Mouse (Mus musculus): ENCODE results near the gene Cbx3. TPM values are rescaled to one million over a fixed set of nuclear protein-coding genes. Genes with fewer than 3 reads are reported as not detected.
"Not testable (repeated sequence)": the region's sequence is repeated elsewhere in the genome, so short reads cannot be mapped to it uniquely, and the experiment has no call there.

The Cbx3 gene
- polyA plus RNA-seq, 1 experiment from 2014 or later = 156 TPM

- ATAC-seq = peak; percentile 58
- ChIA-PET CTCF (interaction anchor here (1.1 kb wide), 1 partner anchor 40 kb away, joined by 3 read pairs; no protein-coding TSS in a partner anchor), POLR2A (interaction anchor here (1.0 to 2.0 kb wide), 7 partner anchors 8 to 771 kb away, joined by 3 to 5 read pairs (median 4); partner anchors contain the start of gene Hoxa10)
- TF ChIP-seq CTCF (IDR thresholded peaks at IDR 0.05) = no peak
- in situ Hi-C loops (cut with MboI; ENCODE audit: low pct_unique_long_range_greater_than_20kb) = loop anchor here (5.0 kb wide), 2 partner anchors 97 to 752 kb away; partner anchors contain the start of gene Hoxa7
- peak; percentile 99 for DNase-seq (ENCODE audit: low read depth, low spot score)
- H3K27me3 ChIP-seq = no peaks in the 10 kb centered on the region
Measured at GRCm38 (mm10) chr6:51469715-51470310, 347 bp upstream of the Cbx3 start, which contains the start of gene Hnrnpa2b1. Gene Hnrnpa2b1, minus strand, starts transcription at chr6:51469894.

DNA sequence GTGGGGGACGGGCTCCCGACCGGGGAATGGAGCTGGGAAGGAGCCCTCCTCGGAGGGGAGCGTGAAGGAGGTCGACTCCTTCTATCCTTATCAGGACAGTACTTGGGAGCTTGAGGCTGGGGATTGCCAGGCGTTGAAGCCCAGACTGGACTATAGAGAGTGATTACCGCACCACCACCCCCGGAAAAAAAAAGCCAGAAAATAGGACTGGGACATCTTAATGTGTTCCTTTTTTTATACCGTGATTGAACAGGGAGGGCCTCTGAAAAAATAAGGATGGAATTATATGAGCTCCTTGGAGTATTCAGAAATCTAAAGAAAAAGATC lies 982 bp downstream of the Cbx3 start:
- no peak for ATAC-seq
- POLR2A ChIA-PET = interaction anchor here (1.0 to 1.5 kb wide), 4 partner anchors 9 to 110 kb away, joined by 3 to 7 read pairs (median 4); no protein-coding TSS in a partner anchor

DNA sequence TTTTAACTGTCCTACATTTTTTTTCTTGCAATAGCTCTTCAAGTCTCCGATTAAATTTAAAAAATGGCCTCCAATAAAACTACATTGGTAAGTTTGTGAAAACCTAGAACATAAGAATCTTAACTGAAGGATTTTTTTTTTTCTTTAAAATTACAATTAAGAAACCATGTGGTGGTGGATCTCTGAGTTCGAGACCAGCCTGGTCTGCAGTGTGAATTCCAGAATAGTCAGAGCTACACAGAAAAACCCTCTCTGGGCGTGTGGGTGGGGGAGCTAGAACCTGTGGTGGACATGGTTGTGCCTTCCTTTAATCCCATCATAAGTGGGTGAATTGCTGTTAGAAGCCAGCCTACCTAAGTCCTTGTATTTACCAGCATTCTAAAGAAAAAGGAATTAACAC lies 1.6 kb downstream of the Cbx3 start:
- no peak for DNase-seq (ENCODE audit: low read depth, low spot score)
- in situ Hi-C loops (cut with MboI; ENCODE audit: low pct_unique_long_range_greater_than_20kb) = loop anchor here (5.0 kb wide), 2 partner anchors 96 to 751 kb away; partner anchors contain the start of gene Hoxa7
- no peak for ATAC-seq
- ChIA-PET CTCF (interaction anchor here (1.0 to 1.5 kb wide), 4 partner anchors 13 to 265 kb away, joined by 3 to 6 read pairs (median 3); no protein-coding TSS in a partner anchor), POLR2A (interaction anchor here (1.0 to 1.5 kb wide), 4 partner anchors 12 to 109 kb away, joined by 3 to 5 read pairs (median 4); no protein-coding TSS in a partner anchor)
- H3K27me3 ChIP-seq = no peaks in the 10 kb centered on the region
- no peak for TF ChIP-seq CTCF (IDR thresholded peaks at IDR 0.05)

More for the DNA sequence above, 982 bp downstream of the Cbx3 start:
- DNase-seq (ENCODE audit: low read depth, low spot score) = no peak
- no peak for TF ChIP-seq CTCF (IDR thresholded peaks at IDR 0.05)
- in situ Hi-C loops (cut with MboI; ENCODE audit: low pct_unique_long_range_greater_than_20kb) = loop anchor here (5.0 kb wide), 2 partner anchors 96 to 751 kb away; partner anchors contain the start of gene Hoxa7
- CTCF ChIA-PET = interaction anchor here (1.0 to 1.5 kb wide), 4 partner anchors 12 to 265 kb away, joined by 3 to 6 read pairs (median 3); no protein-coding TSS in a partner anchor
- H3K27me3 ChIP-seq = no peaks in the 10 kb centered on the region

- H3K27me3 ChIP-seq = no peaks in the 10 kb centered on the region
- no peak for ATAC-seq
- in situ Hi-C loops (cut with MboI; ENCODE audit: low pct_unique_long_range_greater_than_20kb) = loop anchor here (5.0 kb wide), 2 partner anchors 95 to 750 kb away; partner anchors contain the start of gene Hoxa7
- ChIA-PET POLR2A (interaction anchor here (1.2 kb wide), 1 partner anchor 12 kb away, joined by 3 read pairs; no protein-coding TSS in a partner anchor), CTCF (interaction anchor here (1.0 to 1.5 kb wide), 4 partner anchors 13 to 266 kb away, joined by 3 to 6 read pairs (median 3); no protein-coding TSS in a partner anchor)
- no peak for TF ChIP-seq CTCF (IDR thresholded peaks at IDR 0.05)
- no peak for DNase-seq (ENCODE audit: low read depth, low spot score)
Measured at GRCm38 (mm10) chr6:51472213-51472612, 2.1 kb downstream of the Cbx3 start.

- in situ Hi-C loops (cut with MboI; ENCODE audit: low pct_unique_long_range_greater_than_20kb) = no loop called here
Measured at GRCm38 (mm10) chr6:51479136-51479731, 9.1 kb downstream of the Cbx3 start.

GRCm38 (mm10) chr6:51481548-51481947 lies 11.4 kb downstream of the Cbx3 start:
- ATAC-seq = no peak
- ChIA-PET CTCF (interaction anchor here (1.0 kb wide), 1 partner anchor 28 kb away, joined by 3 read pairs; no protein-coding TSS in a partner anchor), POLR2A (no interaction called here)
- in situ Hi-C loops (cut with MboI; ENCODE audit: low pct_unique_long_range_greater_than_20kb) = no loop called here
- TF ChIP-seq CTCF (IDR thresholded peaks at IDR 0.05) = no peak
- no peak for DNase-seq (ENCODE audit: low read depth, low spot score)
- H3K27me3 ChIP-seq = no peaks in the 10 kb centered on the region

More at GRCm38 (mm10) chr6:51479136-51479731, 9.1 kb downstream of the Cbx3 start:
- CTCF ChIA-PET = interaction anchor here (1.4 to 1.8 kb wide), 2 partner anchors 11 to 101 kb away, joined by 3 to 7 read pairs; no protein-coding TSS in a partner anchor
- H3K27me3 ChIP-seq = no peaks in the 10 kb centered on the region
- no peak for DNase-seq (ENCODE audit: low read depth, low spot score)
- ATAC-seq = no peak
- POLR2A ChIA-PET = interaction anchor here (0.5 to 1.7 kb wide), 2 partner anchors 8 to 46 kb away, joined by 4 to 7 read pairs; no protein-coding TSS in a partner anchor
- no peak for TF ChIP-seq CTCF (IDR thresholded peaks at IDR 0.05)

- ATAC-seq (no peak), DNase-seq (ENCODE audit: low read depth, low spot score) (no peak)
- POLR2A ChIA-PET = interaction anchor here (0.6 kb wide), 1 partner anchor 12 kb away, joined by 3 read pairs; no protein-coding TSS in a partner anchor
- CTCF ChIA-PET = no interaction called here
- in situ Hi-C loops (cut with MboI; ENCODE audit: low pct_unique_long_range_greater_than_20kb) = no loop called here
- no peak for TF ChIP-seq CTCF (IDR thresholded peaks at IDR 0.05)
- no peaks in the 10 kb centered on the region for H3K27me3 ChIP-seq
Measured at GRCm38 (mm10) chr6:51483861-51484260, 13.7 kb downstream of the Cbx3 start.

- in situ Hi-C loops (cut with MboI; ENCODE audit: low pct_unique_long_range_greater_than_20kb); H3K27me3 ChIP-seq; CTCF ChIA-PET; ATAC-seq; DNase-seq (ENCODE audit: low read depth, low spot score): not testable (repeated sequence)
- POLR2A ChIA-PET = interaction anchor here (0.7 kb wide), 1 partner anchor 25 kb away, joined by 3 read pairs; no protein-coding TSS in a partner anchor
- peak; percentile 33 for TF ChIP-seq CTCF (IDR thresholded peaks at IDR 0.05)
Measured at GRCm38 (mm10) chr6:51484556-51484955, 14.4 kb downstream of the Cbx3 start.

GRCm38 (mm10) chr6:51485646-51486045 lies 15.5 kb downstream of the Cbx3 start:
- no peaks in the 10 kb centered on the region for H3K27me3 ChIP-seq
- DNase-seq (ENCODE audit: low read depth, low spot score) (no peak), ATAC-seq (no peak)
- TF ChIP-seq CTCF (IDR thresholded peaks at IDR 0.05) = no peak
- in situ Hi-C loops (cut with MboI; ENCODE audit: low pct_unique_long_range_greater_than_20kb) = no loop called here
- CTCF ChIA-PET = interaction anchor here (0.7 to 1.1 kb wide), 2 partner anchors 15 to 24 kb away, joined by 3 read pairs; no protein-coding TSS in a partner anchor
- POLR2A ChIA-PET = interaction anchor here (0.6 to 0.7 kb wide), 2 partner anchors 130 to 710 kb away, joined by 3 to 4 read pairs; no protein-coding TSS in a partner anchor

DNA sequence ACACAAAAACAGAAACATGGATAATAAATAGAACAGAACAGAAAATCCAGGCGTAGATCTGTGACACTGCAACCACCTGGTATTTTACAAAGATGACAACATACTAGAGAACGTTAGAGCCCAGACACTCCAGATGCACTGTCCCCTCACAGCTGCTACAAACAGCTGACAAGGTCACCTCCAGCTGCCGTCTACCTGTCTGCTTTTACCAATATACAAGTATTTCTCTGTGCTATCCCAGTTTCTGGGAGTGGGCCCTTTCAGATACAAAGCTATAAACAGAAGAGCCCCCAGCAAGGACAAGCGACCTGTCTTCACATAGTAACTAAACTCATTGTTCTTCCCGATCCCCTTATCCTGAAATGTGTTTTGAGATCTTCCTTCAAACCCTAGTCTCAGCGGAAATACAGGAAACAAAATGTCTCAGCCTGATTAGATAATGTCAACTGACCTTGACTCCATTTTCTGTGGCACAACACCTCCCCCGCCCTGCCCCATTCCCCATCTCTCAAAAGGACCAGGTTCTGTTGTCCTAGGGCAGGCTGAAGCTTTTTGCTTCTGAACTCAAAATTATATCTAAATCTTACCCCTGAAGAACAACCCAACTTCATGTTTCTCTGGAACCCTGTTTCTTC lies 16.0 kb downstream of the Cbx3 start:
- ChIA-PET CTCF (interaction anchor here (0.7 to 1.1 kb wide), 2 partner anchors 14 to 23 kb away, joined by 3 read pairs; no protein-coding TSS in a partner anchor), POLR2A (interaction anchor here (0.6 to 0.7 kb wide), 2 partner anchors 130 to 709 kb away, joined by 3 to 4 read pairs; no protein-coding TSS in a partner anchor)
- ATAC-seq (no peak), DNase-seq (ENCODE audit: low read depth, low spot score) (no peak)
- no peak for TF ChIP-seq CTCF (IDR thresholded peaks at IDR 0.05)
- H3K27me3 ChIP-seq = no peaks in the 10 kb centered on the region
- in situ Hi-C loops (cut with MboI; ENCODE audit: low pct_unique_long_range_greater_than_20kb) = no loop called here

Measured in Patski (cell line).